Mouse (Mus musculus) olfactory bulb, adult 2 months (tissue): ENCODE results near the gene Hgd. TPM values are rescaled to one million over a fixed set of nuclear protein-coding genes. Genes with fewer than 3 reads are reported as not detected.
A peak's percentile ranks its signal among the peaks of the same experiment; 100 is the strongest.

Experiments used
- H3K27ac ChIP-seq: fragments of 200-500 bp; 2 replicates; pipeline ENCODE4 v1.5.1; 2012; ENCODE audit warnings: low read depth, low read length; ENCODE audit not compliant: insufficient read depth
- H3K4me1 ChIP-seq: fragments of 200-500 bp; 2 replicates; pipeline ENCODE4 v1.6.1; 2012; ENCODE audit warnings: low read length; ENCODE audit not compliant: control insufficient read depth, insufficient read depth
- H3K4me3 ChIP-seq: fragments of 200-500 bp; 2 replicates; pipeline ENCODE4 v1.5.1; 2012; ENCODE audit warnings: mild to moderate bottlenecking, low read depth, low read length, moderate library complexity; ENCODE audit not compliant: insufficient read depth
- CTCF ChIP-seq: fragments of 200-500 bp; IDR thresholded peaks from 2 replicates; pipeline ENCODE4 v1.5.1; 2012; ENCODE audit warnings: low read depth, mild to moderate bottlenecking, low read length, moderate library complexity; ENCODE audit not compliant: insufficient read depth
- POLR2A ChIP-seq: fragments of 200-500 bp; IDR thresholded peaks from 2 replicates; pipeline ENCODE4 v1.6.1; 2012; ENCODE audit warnings: mild to moderate bottlenecking, low read depth, low read length, moderate library complexity; ENCODE audit not compliant: insufficient read depth
- WGBS: fragments of 180-500 bp; shearing (Covaris S2); methylation state at CpG from one replicate; pipeline ENCODE4 v1.1.7; 2018; 5-methylcytosine and 5-hydroxymethylcytosine counted together
- polyA plus RNA-seq: library from polyadenylated mRNA; stranded (reverse); fragments of >200 nt; gene quantifications from 2 replicates; pipeline ENCODE4 v1.2.4, GENCODE M21; 2012; ENCODE audit warnings: low replicate concordance; ENCODE audit not compliant: missing spikeins, insufficient read depth, insufficient read length

The Hgd gene
- polyA plus RNA-seq, 1 experiment = not detected

DNA sequence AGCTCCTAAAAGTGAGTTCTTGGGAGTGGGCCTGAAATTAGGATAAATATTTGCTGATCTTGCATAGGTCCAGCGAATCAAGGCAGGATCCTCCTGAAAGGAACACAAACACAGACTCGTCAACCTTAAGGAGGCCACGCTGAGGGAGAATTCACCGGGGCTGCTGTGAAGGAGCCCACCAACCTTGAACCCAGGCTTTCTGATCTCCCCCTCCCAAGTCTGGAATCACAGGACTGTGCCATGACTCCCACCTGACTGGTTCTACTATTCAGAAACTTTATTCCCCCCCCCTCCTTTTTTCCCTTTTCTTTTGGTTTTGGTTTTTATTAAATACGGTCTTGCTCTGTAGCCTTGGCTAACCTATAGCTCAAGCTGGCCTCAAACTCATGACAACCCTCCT, 69.1 kb downstream of the Hgd start:
- 93% methylated on average over 5 of the region's 5 CpGs for WGBS
- no peak for TF ChIP-seq POLR2A
- H3K4me3 ChIP-seq = no peak overlapping the region
- H3K27ac ChIP-seq = no peak overlapping the region
- H3K4me1 ChIP-seq = peaks cover 2% of the 10 kb centered on the region; the same call in 1 of the 2 replicates

DNA sequence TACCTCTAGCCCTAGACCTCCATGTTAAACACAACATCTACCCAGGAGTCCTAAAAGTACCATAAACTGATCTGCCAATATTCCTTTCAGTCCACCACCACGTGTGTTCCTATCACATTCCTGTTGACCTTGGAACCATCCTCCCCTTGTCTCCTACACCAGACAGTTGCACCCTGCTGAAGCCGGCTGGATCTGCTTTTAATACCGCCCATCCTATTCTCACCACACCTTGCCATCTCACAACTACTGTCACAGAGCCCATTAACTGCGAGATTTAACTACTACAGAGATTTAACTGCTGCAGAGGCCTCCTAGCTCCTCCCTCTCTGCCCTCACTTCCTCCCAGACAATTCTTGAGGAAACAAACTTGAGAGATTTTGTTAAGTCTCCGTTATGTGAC, 71.5 kb downstream of the Hgd start:
- Histone ChIP-seq H3K4me1 (peaks cover 2% of the 10 kb centered on the region; the same call in 1 of the 2 replicates), H3K27ac (no peak overlapping the region), H3K4me3 (no peak overlapping the region)
- TF ChIP-seq POLR2A (no peak), CTCF (no peak)
- WGBS = 78% methylated on average over 5 of the region's 5 CpGs

DNA sequence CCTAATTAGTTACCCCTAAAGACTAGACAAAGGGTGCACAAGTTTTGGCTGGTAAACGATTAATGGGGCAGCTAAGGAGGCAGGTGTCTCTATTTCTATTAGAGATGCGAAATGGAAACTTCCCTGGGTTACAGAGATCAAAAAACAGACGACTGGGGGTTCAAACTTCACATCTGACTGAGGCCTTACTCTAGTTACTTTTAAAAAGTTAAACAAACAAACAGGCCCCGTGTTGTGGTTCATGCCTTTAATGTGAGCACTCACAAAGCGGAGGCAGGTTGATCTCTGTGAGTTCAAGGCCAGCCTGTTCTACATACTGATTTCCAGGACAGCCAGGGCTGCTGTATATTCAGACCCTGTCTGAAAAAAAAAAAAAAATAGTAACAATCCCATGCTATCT, 72.7 kb downstream of the Hgd start:
- 65% methylated on average over 5 of the region's 5 CpGs for WGBS
- no peak overlapping the region for H3K27ac ChIP-seq
- no peak overlapping the region for H3K4me3 ChIP-seq
- TF ChIP-seq POLR2A (no peak), CTCF (no peak)
- peaks cover 2% of the 10 kb centered on the region; the same call in 1 of the 2 replicates for H3K4me1 ChIP-seq

DNA sequence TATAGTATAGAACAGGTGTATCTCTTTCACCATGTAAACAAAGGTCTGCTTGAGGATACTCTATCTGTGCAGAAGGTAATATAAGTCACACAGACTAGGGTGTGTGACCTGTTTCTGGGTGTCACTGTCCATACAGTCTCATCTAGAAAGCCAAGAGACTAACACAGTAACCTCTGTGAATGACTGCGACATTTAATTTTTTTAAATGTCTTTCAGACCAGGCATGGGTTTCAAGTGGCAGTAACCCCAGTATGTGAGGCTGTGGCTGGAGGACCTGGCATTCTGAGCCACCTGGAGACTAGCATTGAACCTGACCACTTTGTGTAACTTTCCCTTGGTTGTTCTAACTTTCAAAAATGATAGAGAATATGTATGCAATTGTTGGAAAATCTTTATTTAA, 73.1 kb downstream of the Hgd start:
- no peak for TF ChIP-seq POLR2A
- TF ChIP-seq CTCF = no peak
- peaks cover 2% of the 10 kb centered on the region; the same call in 1 of the 2 replicates for H3K4me1 ChIP-seq
- 53% methylated on average over 1 of the region's 1 CpGs for WGBS
- no peak overlapping the region for H3K4me3 ChIP-seq
- no peak overlapping the region for H3K27ac ChIP-seq

DNA sequence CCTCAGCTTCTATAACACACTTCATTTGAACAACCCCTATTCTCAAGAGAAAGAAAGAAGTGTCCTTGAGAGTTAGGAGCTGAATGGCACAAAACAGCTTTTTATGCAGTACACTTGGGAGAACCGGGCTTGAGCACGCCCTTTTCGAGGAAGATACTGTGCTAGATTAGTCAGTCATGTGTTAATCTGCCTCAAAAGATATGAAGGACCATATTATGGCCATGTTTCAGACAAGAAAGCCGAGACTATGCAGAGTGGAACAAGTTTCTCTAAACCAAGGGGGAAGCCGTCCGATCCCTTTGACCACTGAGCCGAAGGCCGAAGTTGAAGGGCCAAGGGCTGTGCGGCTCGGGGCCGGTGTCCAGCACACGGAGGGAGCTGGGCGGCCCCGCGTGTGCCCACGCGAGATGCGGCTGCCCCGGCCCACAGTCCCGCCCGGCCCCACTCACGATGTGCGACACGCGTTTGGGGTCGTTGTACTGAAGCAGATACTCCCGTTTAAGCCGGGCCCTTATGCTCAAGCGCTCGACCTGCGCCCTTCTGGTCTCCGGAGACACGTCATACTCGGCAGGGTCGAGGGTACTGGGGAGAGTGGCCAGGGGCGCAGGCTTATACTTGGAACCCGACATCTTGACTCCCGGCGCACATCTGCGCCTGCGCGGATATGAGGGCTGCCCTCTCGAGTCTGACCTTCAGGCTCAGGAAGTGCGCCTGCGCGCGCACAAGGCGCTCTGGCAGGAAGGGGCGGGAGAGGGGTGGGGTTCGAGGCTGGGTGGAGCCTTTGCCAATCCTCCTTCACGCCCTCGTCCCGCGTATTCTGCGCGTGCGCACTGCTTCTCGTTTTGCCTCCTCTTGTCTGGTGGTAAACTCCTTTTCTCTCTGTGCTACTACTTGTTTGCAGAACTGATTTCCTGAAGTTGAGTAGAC, 74.0 kb downstream of the Hgd start, which contains the start of gene Ndufb4:
Ndufb4 (minus strand) TSS at position 723 of the 927 bp plus-strand sequence.
- TF ChIP-seq POLR2A (peak; percentile 51; the same call in 1 of the 2 replicates), CTCF (no peak)
- Histone ChIP-seq H3K4me1 (peaks cover 2% of the 10 kb centered on the region; the same call in 1 of the 2 replicates), H3K27ac (peak within 1 kb of the TSS; percentile 81), H3K4me3 (peak within 1 kb of the TSS; percentile 95)
- 1% methylated on average over 58 of the region's 58 CpGs for WGBS

DNA sequence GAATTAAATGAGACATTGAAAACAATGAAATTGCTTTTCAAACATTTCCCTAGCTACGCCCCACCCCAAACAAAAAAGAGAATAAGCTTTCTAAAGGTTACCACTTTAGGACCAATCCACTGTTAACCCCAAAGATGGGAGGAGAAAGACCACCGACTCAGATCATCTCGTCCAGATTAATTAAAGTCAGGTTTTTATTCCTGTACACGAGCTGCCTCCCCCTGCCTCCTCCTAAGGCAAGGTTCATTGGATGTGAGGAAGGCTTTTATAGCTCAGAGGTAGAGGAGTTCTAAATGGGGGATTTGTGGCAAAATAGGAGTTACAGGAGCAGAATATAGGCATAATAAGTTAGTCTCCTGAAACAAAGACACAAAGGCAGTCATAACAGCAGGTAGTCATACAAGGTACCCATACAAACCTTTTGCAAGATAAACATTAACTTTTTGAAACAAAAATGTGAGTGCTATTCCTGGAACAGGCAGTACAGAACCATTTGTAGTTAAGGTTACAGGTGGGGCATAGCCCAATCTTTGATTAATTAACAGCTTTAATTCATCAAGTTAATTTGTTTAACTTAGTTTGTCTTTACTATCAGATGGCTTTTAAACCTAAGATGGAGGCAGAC, 75.0 kb downstream of the Hgd start:
- 61% methylated on average over 4 of the region's 4 CpGs for WGBS
- H3K4me1 ChIP-seq = peaks cover 2% of the 10 kb centered on the region; the same call in 1 of the 2 replicates
- no peak for TF ChIP-seq POLR2A
- no peak for TF ChIP-seq CTCF
- no peak overlapping the region for H3K4me3 ChIP-seq
- peak overlapping the region; percentile 68 for H3K27ac ChIP-seq

DNA sequence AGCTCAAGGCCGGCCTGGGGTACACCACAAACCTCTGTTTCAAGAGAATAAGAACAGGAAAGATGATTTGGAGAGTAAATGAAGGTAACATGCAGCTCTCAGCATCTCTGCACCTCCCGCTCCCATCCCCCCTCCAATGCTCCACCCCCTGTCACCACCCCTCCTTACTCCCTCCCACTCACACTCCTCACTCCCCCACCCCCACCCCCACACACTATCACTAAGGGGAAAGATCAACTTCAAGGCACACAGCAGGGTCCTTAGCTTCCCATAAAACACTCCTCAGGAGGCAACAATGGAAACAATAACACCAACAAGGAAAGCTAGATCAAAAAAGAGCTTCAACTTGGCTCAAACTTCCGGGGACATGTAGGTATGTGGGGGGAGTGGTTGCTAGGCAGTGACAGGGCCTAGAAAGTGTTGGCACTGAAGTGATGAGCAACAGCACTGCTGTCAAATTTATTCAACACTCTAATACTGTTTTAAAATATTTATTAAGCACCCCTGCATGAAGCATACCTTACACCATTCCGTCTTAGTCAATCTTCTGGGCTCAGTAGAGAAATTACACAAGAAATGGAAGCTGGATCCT, 75.9 kb downstream of the Hgd start:
- no peak for TF ChIP-seq CTCF
- no peak overlapping the region for H3K4me3 ChIP-seq
- H3K4me1 ChIP-seq = peaks cover 2% of the 10 kb centered on the region; the same call in 1 of the 2 replicates
- no peak overlapping the region for H3K27ac ChIP-seq
- WGBS = 48% methylated on average over 4 of the region's 4 CpGs

DNA sequence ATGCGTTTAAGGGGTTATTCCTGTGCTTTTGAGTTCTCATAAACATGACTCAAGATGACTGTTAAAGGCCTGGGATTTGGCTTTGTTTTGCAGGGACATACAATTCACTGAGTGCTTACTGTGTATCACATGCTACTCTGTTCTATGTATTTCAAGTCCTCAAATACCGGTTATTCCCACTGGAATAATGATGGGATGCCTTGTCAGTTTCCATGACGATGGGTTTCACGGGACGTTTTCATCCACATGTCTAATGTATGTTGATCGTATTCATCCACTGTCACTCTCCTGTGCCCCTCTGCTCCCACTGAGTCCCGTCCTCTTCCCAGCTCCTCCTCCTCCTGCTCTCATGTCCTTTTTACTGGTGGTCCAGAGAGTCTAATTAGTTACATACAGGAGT, 76.8 kb downstream of the Hgd start:
- 58% methylated on average over 7 of the region's 7 CpGs for WGBS
- TF ChIP-seq CTCF = no peak
- TF ChIP-seq POLR2A = no peak

More for the DNA sequence above, 76.8 kb downstream of the Hgd start:
- no peak overlapping the region for H3K4me3 ChIP-seq
- peaks cover 2% of the 10 kb centered on the region; the same call in 1 of the 2 replicates for H3K4me1 ChIP-seq
- no peak overlapping the region for H3K27ac ChIP-seq
